Mouse (Mus musculus) monocyte, adult 59 days (primary cell): ENCODE results near the gene Eva1b. TPM values are rescaled to one million over a fixed set of nuclear protein-coding genes. Genes with fewer than 3 reads are reported as not detected.

Experiments
- total RNA-seq, 2 experiments: library from RNA; stranded (reverse); gene quantifications; one replicate each; pipeline ENCODE4 v1.2.4; 2023

The Eva1b gene
- 1 to 10 TPM; 9.4 to 9.9 TPM for total RNA-seq

DNA sequence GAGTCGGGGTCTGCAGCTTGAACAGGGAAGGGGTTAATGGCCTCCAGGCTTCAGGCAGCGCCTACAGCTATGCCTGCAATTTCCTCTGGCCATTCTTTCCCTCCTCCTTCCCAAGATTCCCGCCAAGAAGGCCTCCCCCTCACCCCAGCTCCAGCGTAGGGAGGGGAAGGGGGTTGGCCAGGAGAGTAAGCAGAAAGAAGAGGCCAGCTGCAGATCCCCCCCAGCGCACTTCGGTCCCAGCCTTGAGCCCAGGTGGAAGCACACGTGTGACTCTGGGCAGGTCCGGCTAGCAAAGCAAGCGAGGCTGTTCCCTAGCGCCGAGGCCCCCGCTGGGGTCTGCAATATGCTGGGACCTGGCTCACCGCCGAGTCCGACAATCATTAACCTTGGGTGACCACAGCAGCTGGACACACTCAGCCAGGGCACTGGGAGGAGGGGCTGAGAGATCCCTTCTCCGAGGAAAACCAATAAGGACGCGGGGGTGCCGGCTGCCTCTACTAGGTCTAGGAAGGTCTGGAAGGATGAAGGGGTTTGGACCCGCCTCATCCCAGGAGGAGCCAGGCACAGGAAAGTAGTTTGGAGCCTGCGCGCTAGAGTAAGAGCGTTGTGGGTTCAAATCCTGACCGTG is at the start of gene Eva1b:
Eva1b (plus strand) TSS at position 212 of the 628 bp plus-strand sequence.

GRCm38 (mm10) chr4:126103590-126104068 is 43.9 kb upstream of the Eva1b start, which contains the start of gene Stk40:
Stk40 (plus strand) TSS chr4:126103957.

DNA sequence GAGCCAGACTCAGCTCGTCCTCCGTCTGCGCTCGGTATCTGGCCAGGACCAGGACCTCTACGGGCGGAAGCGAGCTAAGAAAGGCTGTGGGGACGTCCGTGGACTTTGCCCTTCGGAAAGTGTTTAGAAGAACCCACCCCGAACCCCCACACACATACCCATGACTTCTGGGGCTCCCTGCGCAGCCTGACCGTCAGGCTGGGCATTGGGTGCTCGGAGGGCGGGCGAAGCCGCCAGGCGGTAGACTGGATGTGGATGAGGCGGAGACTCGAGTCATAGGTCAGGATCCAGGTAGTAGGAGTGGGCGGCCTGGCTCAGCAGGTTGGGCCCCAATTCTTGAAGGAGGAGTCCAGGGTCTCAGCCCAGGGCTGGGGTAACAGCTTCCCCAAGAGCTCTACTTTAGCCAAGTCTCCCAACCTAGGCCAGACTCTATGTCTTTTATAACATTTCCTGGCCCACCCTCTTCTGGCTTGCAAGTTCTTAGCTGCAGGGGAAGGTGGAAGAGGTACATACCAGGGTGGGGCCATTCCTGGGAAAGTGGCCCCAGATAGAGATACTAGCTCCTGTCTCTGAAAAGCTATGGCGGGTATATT is 15.6 kb downstream of the Eva1b start, which contains the start of gene Sh3d21:
Sh3d21 (minus strand) TSS at position 425 of the 593 bp plus-strand sequence.

Other genes starting within 250 kb of the Eva1b start
- gene Csf3r, start 123.2 kb upstream of the Eva1b start, total RNA-seq = 100 to 1,000 TPM; 278 to 339 TPM
- 10 to 100 TPM; 34.5 to 36.3 TPM for gene Mrps15, start 100.8 kb upstream of the Eva1b start, total RNA-seq
- 1 to 10 TPM in 1 of 2 experiments, under 1 TPM in 1; 0.66 to 1.9 TPM for gene Oscp1, start 89.2 kb upstream of the Eva1b start, total RNA-seq
- 10 to 100 TPM; 37.7 to 39.2 TPM for gene Lsm10, start 51.1 kb upstream of the Eva1b start, total RNA-seq
- gene Stk40, start 43.8 kb upstream of the Eva1b start, total RNA-seq = 10 to 100 TPM; 80.8 to 97.1 TPM
- gene Sh3d21, start 15.7 kb downstream of the Eva1b start, total RNA-seq = 1 to 10 TPM; 1.2 to 1.4 TPM
- gene Thrap3, start 55.0 kb downstream of the Eva1b start, total RNA-seq = 100 to 1,000 TPM; 385 to 395 TPM
- gene Map7d1, start 108.6 kb downstream of the Eva1b start, total RNA-seq = 100 to 1,000 TPM; 219 to 279 TPM
- 10 to 100 TPM; 40.8 to 44.2 TPM for gene Trappc3, start 114.6 kb downstream of the Eva1b start, total RNA-seq
- gene Col8a2, start 139.0 kb downstream of the Eva1b start, total RNA-seq = not detected
- gene Adprhl2, start 174.0 kb downstream of the Eva1b start, total RNA-seq = 10 to 100 TPM; 17.9 to 23.4 TPM
- gene Tekt2, start 177.9 kb downstream of the Eva1b start, total RNA-seq = not detected